Mouse (Mus musculus): ENCODE measurements around the gene Tm6sf1. TPM values are rescaled to one million over a fixed set of nuclear protein-coding genes. Genes with fewer than 3 reads are reported as not detected.
A peak's percentile ranks its signal among the peaks of the same experiment; 100 is the strongest.
"Not testable (repeated sequence)": the region's sequence is repeated elsewhere in the genome, so short reads cannot be mapped to it uniquely, and the experiment has no call there.

The Tm6sf1 gene
- 177 and 196 TPM in 2 replicates for total RNA-seq (2014; fragmentation: Nextera tagmentation)
- 132 and 194 TPM in 2 replicates for total RNA-seq (2017)

DNA sequence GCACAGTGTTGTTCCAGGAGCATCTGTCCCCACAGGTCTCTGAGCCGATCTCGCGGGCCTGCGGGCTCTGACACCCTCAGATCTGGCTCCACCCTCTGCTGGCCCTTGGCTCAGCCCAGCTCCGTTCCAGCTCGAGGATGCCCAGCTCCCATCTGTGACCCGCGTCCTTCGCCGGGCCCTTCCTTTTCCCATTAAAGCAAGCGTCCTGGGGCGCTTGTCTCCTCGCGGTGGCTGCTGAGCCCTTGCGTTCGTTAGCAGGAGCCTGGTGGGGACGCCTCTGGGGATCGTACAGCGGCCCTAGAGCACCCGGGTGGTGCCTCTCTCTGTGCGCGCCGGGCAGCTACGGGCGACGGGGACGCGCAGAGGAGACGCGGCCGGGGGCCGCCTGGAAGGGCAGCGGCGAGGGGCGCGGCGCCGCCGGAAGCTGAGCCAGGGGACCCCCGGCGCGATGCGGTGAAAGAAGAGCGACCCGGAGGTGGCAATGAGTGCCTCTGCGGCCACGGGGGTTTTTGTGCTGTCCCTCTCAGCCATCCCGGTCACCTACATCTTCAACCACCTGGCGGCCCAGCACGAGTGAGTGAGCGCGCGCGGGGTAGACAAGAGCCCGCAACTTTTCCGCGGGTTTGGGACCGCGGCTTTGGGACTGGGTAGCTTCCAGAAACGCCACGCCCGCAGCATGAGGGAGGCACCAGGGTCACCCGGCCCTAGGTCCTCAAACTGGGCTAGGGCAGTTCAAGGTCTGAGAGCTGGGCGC lies at the start of gene Tm6sf1:
Gene Tm6sf1 (plus strand): TSS at position 34 of the 754 bp plus-strand sequence.
- ATAC-seq (replicated peaks; ENCODE audit: poor library complexity, severe bottlenecking), result peak; percentile 14

GRCm38 (mm10) chr7:81824906-81825305 lies 33.9 kb upstream of the Tm6sf1 start:
- no peak for ATAC-seq (replicated peaks; ENCODE audit: poor library complexity, severe bottlenecking)

- ATAC-seq (replicated peaks; ENCODE audit: poor library complexity, severe bottlenecking), result no peak
These were observed 33.4 kb upstream of the Tm6sf1 start for GRCm38 (mm10) chr7:81825381-81825780.

DNA sequence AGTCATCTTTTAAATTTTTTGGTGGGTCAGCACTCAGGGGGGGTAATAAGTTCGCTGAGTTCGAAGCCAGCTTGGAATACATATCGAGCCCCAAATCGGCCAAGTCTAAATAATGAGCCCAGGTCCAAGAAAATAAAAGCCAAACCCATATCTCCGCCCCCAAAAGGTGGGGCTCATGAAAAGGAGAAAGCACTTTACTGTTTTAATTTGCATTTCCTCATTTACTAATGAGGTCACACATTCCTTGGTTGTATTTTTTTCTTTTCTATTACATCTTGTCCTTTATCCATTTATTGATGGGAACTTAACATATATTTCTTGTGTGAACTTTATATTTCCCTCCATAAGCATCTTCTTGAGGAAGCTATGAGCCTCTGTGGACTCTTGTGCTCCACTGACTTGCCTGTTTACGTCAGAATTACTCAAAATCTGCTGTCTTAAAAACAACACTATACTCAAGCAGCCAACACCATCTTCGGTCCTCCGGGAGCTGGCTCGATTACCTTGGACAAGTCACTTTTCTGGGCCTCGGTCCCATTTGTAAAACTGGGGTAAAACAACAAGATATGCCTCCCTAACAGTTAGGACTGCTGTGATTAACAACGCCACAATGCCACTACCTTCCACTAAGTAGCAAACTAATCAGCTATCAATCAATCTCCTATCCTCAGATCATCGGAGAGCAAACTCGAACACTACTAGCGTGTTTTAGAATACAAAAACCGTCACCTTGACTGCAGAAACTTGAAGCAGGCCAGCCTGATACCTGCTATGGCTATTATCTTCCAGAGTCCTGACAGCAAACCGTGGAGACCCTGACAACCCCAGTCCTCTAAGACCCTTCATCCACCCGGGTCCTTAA lies 30.8 kb upstream of the Tm6sf1 start:
- ATAC-seq (replicated peaks; ENCODE audit: poor library complexity, severe bottlenecking), result peak; percentile 26; the same call in 1 of the 2 replicates

- peak; percentile 36 for ATAC-seq (replicated peaks; ENCODE audit: poor library complexity, severe bottlenecking)
These were observed 30.0 kb upstream of the Tm6sf1 start for GRCm38 (mm10) chr7:81828681-81829378.

GRCm38 (mm10) chr7:81829379-81829894 lies 29.4 kb upstream of the Tm6sf1 start, which contains the start of gene Btbd1:
Gene Btbd1, minus strand, starts transcription at chr7:81829431.
- ATAC-seq (replicated peaks; ENCODE audit: poor library complexity, severe bottlenecking), result peak; percentile 83

- ATAC-seq (replicated peaks; ENCODE audit: poor library complexity, severe bottlenecking), result peak; percentile 44; the same call in 1 of the 2 replicates
These were observed 24.0 kb upstream of the Tm6sf1 start for GRCm38 (mm10) chr7:81834847-81835246.

DNA sequence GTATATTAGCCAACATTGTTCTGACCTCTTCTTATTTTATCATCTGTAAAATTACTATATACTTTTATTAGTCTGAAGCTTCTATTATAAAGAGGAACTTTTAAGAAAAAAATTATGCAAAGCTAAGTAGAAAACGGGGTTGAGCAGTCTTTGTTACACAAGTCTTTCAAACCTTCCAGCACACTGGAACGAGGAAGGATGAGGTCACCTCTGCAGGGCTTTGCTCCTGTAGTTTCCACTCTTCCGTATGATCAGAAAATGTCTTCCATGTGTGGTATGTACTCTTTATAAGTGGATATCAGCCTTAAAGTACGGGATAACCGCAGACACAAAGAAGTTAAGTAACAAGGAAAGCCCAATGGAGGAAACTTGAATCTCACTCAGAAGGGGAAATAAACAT lies 23.4 kb upstream of the Tm6sf1 start:
- peak; percentile 82 for ATAC-seq (replicated peaks; ENCODE audit: poor library complexity, severe bottlenecking)

DNA sequence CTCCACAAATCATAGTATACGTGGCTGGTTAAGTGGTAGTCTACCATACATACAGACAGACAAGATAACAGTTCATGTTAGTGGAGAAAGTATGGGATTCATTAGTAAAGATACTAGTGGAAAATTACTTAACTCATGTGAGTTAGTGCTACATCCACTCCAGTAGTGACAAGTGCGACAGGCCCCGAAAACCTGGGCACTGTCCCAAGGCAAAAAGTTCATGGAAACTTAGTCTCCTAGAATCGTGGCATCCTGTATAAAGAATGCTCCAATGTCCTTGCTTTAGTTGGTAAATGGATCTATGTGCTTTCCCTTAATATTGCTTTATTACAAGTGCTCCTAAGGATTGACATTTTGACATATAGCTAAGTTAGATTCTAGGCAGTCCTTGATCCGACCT lies 21.0 kb upstream of the Tm6sf1 start:
- not testable (repeated sequence) for ATAC-seq (replicated peaks; ENCODE audit: poor library complexity, severe bottlenecking)

GRCm38 (mm10) chr7:81839746-81840145 lies 19.1 kb upstream of the Tm6sf1 start:
- ATAC-seq (replicated peaks; ENCODE audit: poor library complexity, severe bottlenecking), result no peak

- ATAC-seq (replicated peaks; ENCODE audit: poor library complexity, severe bottlenecking), result no peak
These were observed 18.1 kb upstream of the Tm6sf1 start for GRCm38 (mm10) chr7:81840661-81841181.

- no peak for ATAC-seq (replicated peaks; ENCODE audit: poor library complexity, severe bottlenecking)
These were observed 17.4 kb upstream of the Tm6sf1 start for GRCm38 (mm10) chr7:81841439-81841838.

GRCm38 (mm10) chr7:81842141-81842540 lies 16.7 kb upstream of the Tm6sf1 start:
- ATAC-seq (replicated peaks; ENCODE audit: poor library complexity, severe bottlenecking), result no peak

GRCm38 (mm10) chr7:81842998-81843397 lies 15.8 kb upstream of the Tm6sf1 start:
- peak; percentile 64 for ATAC-seq (replicated peaks; ENCODE audit: poor library complexity, severe bottlenecking)

DNA sequence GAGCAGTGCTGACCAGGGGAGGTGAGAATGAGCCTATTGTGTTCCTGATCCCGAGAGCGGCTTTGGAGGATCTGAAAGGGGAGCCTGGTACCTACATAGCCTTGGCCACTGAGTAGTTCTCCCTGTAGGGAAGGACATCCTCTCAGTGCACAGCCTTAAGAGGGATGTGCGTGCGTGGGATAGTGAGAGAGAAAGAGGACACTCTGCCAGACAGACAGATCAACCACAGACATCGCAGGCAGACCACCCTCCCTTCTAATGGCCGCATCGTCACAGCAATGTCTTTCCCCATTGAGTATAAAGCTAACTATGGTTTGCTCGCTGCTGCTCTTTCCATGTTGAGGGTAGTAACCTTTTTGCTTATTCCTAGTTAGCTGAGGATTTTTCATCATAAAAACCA lies 14.9 kb upstream of the Tm6sf1 start:
- no peak for ATAC-seq (replicated peaks; ENCODE audit: poor library complexity, severe bottlenecking)

- ATAC-seq (replicated peaks; ENCODE audit: poor library complexity, severe bottlenecking), result no peak
These were observed 14.0 kb upstream of the Tm6sf1 start for GRCm38 (mm10) chr7:81844801-81845200.

DNA sequence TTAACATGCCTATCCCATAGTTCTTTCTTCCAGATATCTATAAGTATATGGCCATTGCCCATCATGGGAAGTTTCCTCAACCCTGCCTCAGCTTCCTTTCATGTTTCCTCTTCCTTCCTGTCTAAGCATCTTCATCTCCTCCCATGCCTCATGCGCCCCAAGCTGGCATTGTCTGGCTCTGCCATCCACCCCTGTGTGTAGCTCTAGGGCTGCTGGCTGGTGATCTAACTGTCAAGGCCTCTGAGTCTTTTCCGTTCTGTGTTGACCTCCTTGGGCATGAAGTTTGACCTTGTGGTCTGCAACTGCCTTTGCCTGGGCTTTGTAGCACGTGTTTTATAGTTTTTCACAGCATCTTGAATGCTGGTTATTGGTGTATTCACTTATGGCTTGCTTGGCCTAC lies 13.5 kb upstream of the Tm6sf1 start:
- no peak for ATAC-seq (replicated peaks; ENCODE audit: poor library complexity, severe bottlenecking)

GRCm38 (mm10) chr7:81846008-81846407 lies 12.8 kb upstream of the Tm6sf1 start:
- no peak for ATAC-seq (replicated peaks; ENCODE audit: poor library complexity, severe bottlenecking)

GRCm38 (mm10) chr7:81847010-81847409 lies 11.8 kb upstream of the Tm6sf1 start:
- no peak for ATAC-seq (replicated peaks; ENCODE audit: poor library complexity, severe bottlenecking)

- no peak for ATAC-seq (replicated peaks; ENCODE audit: poor library complexity, severe bottlenecking)
These were observed 11.0 kb upstream of the Tm6sf1 start for GRCm38 (mm10) chr7:81847777-81848176.

Data from granulocyte monocyte progenitor cell, adult 5-6 weeks (primary cell).